8 mouse cellular contexts compared by ENCODE assay signal in genomic region chr17:15376494-15377181, GRCm38 (mm10). TPM values are rescaled to one million over a fixed set of nuclear protein-coding genes. Genes with fewer than 3 reads are reported as not detected.
DNase-seq lines count a peak whose midpoint lies in the region; ATAC-seq and TF ChIP-seq lines count a peak whose summit lies in the region.

TSS of gene Dll1 (minus strand) at chr17:15376872.

- H3K27ac ChIP-seq in lung, embryonic 16.5 days (ENCODE audit: low read length), result no peak within 1 kb of the TSS
- H3K27ac ChIP-seq in embryonic facial prominence, embryonic 12.5 days, result peak within 1 kb of the TSS; percentile 57
- H3K27ac ChIP-seq in hindbrain, embryonic 11.5 days (ENCODE audit: low read depth, low read length), result peak within 1 kb of the TSS; percentile 98
- H3K27ac ChIP-seq in liver, postnatal 0 days (ENCODE audit: low read depth), result peak within 1 kb of the TSS; percentile 76

- peak within 1 kb of the TSS; percentile 76 for H3K4me2 ChIP-seq in lung, embryonic 16.5 days (ENCODE audit: low read depth, low read length)
- peak within 1 kb of the TSS; percentile 87 for H3K4me2 ChIP-seq in embryonic facial prominence, embryonic 12.5 days (replicated peaks)
- H3K4me2 ChIP-seq in hindbrain, embryonic 11.5 days (replicated peaks; ENCODE audit: low read depth, low read length), result peak within 1 kb of the TSS; percentile 92
- peak within 1 kb of the TSS; percentile 87 for H3K4me2 ChIP-seq in liver, postnatal 0 days (ENCODE audit: low read depth, low read length)

- H3K27me3 ChIP-seq in lung, embryonic 16.5 days (ENCODE audit: control insufficient read depth, insufficient read depth, low read depth, low read length), result peaks cover 63% of the 10 kb centered on the region
- H3K27me3 ChIP-seq in embryonic facial prominence, embryonic 12.5 days, result peaks cover 94% of the 10 kb centered on the region
- H3K27me3 ChIP-seq in hindbrain, embryonic 11.5 days (ENCODE audit: control insufficient read depth, insufficient read depth, low read length), result peaks cover 11% of the 10 kb centered on the region; the same call in 1 of the 2 replicates
- peaks cover 62% of the 10 kb centered on the region for H3K27me3 ChIP-seq in liver, postnatal 0 days (ENCODE audit: insufficient read depth, low read length)

- H3K9me3 ChIP-seq in lung, embryonic 16.5 days (ENCODE audit: control insufficient read depth, low read length), result no peaks in the 10 kb centered on the region
- no peaks in the 10 kb centered on the region for H3K9me3 ChIP-seq in embryonic facial prominence, embryonic 12.5 days
- no peaks in the 10 kb centered on the region for H3K9me3 ChIP-seq in hindbrain, embryonic 11.5 days (ENCODE audit: control insufficient read depth, low read length)
- H3K9me3 ChIP-seq in liver, postnatal 0 days (ENCODE audit: low read length), result no peaks in the 10 kb centered on the region

- WGBS in lung, embryonic 16.5 days, result 2% methylated on average over 33 of the region's 36 CpGs
- WGBS in embryonic facial prominence, embryonic 12.5 days, result under 1% methylated on average over 36 of the region's 36 CpGs
- under 1% methylated on average over 36 of the region's 36 CpGs for WGBS in hindbrain, embryonic 11.5 days
- under 1% methylated on average over 36 of the region's 36 CpGs for WGBS in liver, postnatal 0 days (ENCODE audit: insufficient replicate concordance)

- H3K4me3 ChIP-seq in lung, embryonic 16.5 days (ENCODE audit: low read length), result peak within 1 kb of the TSS; percentile 52
- H3K4me3 ChIP-seq in embryonic facial prominence, embryonic 12.5 days, result peak within 1 kb of the TSS; percentile 48
- H3K4me3 ChIP-seq in hindbrain, embryonic 11.5 days (ENCODE audit: low read depth, low read length), result peak within 1 kb of the TSS; percentile 83
- peak within 1 kb of the TSS; percentile 56 for H3K4me3 ChIP-seq in liver, postnatal 0 days (ENCODE audit: low read depth, low read length)

- peak; percentile 25 to 31 for DNase-seq in cerebellum, adult 18-20 months
- DNase-seq in cerebellum, adult 8-10 months, result no peak
- DNase-seq in lung, postnatal 4 days, result no peak
- peak; percentile 80 for DNase-seq in hindbrain, embryonic 11.5 days (ENCODE audit: low spot score)
- no peak for DNase-seq in liver, postnatal 0 days

- ATAC-seq in lung, embryonic 16.5 days (ENCODE audit: low read depth), result peak; percentile 5; the same call in 1 of the 2 replicates
- ATAC-seq in embryonic facial prominence, embryonic 12.5 days (ENCODE audit: insufficient number of reproducible peaks, insufficient read depth, low FRiP score, low TSS enrichment), result no peak
- ATAC-seq in hindbrain, embryonic 11.5 days (ENCODE audit: low FRiP score), result peak; percentile 32
- peak; percentile 9; the same call in 1 of the 2 replicates for ATAC-seq in liver, postnatal 0 days
- ATAC-seq in erythroid progenitor cell, adult 5-6 weeks (replicated peaks; ENCODE audit: low FRiP score, poor library complexity, severe bottlenecking), result no peak

- no peak; the same call in 1 of the 2 replicates for TF ChIP-seq CTCF in liver, postnatal 0 days (IDR thresholded peaks at IDR 0.05; ENCODE audit: low read depth)

- peak within 1 kb of the TSS; percentile 61 for H3K9ac ChIP-seq in lung, embryonic 16.5 days (ENCODE audit: low read length)
- H3K9ac ChIP-seq in embryonic facial prominence, embryonic 12.5 days, result peak within 1 kb of the TSS; percentile 55
- peak within 1 kb of the TSS; percentile 91 for H3K9ac ChIP-seq in hindbrain, embryonic 11.5 days (ENCODE audit: low read depth, low read length)
- H3K9ac ChIP-seq in liver, postnatal 0 days (replicated peaks), result peak within 1 kb of the TSS; percentile 37

- no peak for TF ChIP-seq EP300 in liver, postnatal 0 days (IDR thresholded peaks at IDR 0.05; ENCODE audit: low read depth)

- no peaks in the 10 kb centered on the region for H3K36me3 ChIP-seq in lung, embryonic 16.5 days (ENCODE audit: control insufficient read depth, insufficient read depth, low read length)
- no peaks in the 10 kb centered on the region for H3K36me3 ChIP-seq in embryonic facial prominence, embryonic 12.5 days
- H3K36me3 ChIP-seq in hindbrain, embryonic 11.5 days (ENCODE audit: control insufficient read depth, insufficient read depth, low read length), result peaks cover 3% of the 10 kb centered on the region; the same call in 1 of the 2 replicates
- H3K36me3 ChIP-seq in liver, postnatal 0 days (replicated peaks; ENCODE audit: insufficient read depth, low read length), result no peaks in the 10 kb centered on the region

- peaks cover 21% of the 10 kb centered on the region for H3K4me1 ChIP-seq in lung, embryonic 16.5 days (replicated peaks; ENCODE audit: control insufficient read depth, insufficient read depth, low read length)
- H3K4me1 ChIP-seq in embryonic facial prominence, embryonic 12.5 days, result peaks cover 48% of the 10 kb centered on the region
- peaks cover 39% of the 10 kb centered on the region for H3K4me1 ChIP-seq in hindbrain, embryonic 11.5 days (replicated peaks; ENCODE audit: control insufficient read depth, insufficient read depth, low read length)
- peaks cover 32% of the 10 kb centered on the region for H3K4me1 ChIP-seq in liver, postnatal 0 days (ENCODE audit: insufficient read depth)

RNA-seq across cellular contexts. Expression of gene Dll1, which starts in this region (rescaled TPM):
- polyA plus RNA-seq in lung, embryonic 16.5 days (2015; fragmentation: Nextera tagmentation; extraction: Ambion mirVana), result 4.4 and 7.1 TPM in 2 replicates
- polyA plus RNA-seq in embryonic facial prominence, embryonic 12.5 days (2016; fragmentation: Nextera tagmentation; extraction: Ambion mirVana), result 9.8 and 10.1 TPM in 2 replicates
- 59.6 and 64.3 TPM in 2 replicates for polyA plus RNA-seq in hindbrain, embryonic 11.5 days (2014; fragmentation: Nextera tagmentation; extraction: Ambion mirVana)
- 1.9 and 2.6 TPM in 2 replicates for polyA plus RNA-seq in liver, postnatal 0 days (2015; fragmentation: Nextera tagmentation; extraction: Ambion mirVana)
- total RNA-seq in erythroid progenitor cell, adult 5-6 weeks (2015; ENCODE audit: low replicate concordance), result not detected in 2 replicates
- not detected in 2 replicates for total RNA-seq in erythroid progenitor cell, adult 5-6 weeks (2017; ENCODE audit: low replicate concordance)

Comparison
In these comparisons a context has a peak if more than half of its experiments do, and no peak if none do; other contexts are left out.
1. DNase-seq: peak in cerebellum, adult 18-20 months (2 of 2) and hindbrain, embryonic 11.5 days (single experiment); none in cerebellum, adult 8-10 months (single experiment), lung, postnatal 4 days (0 of 2) and liver, postnatal 0 days (single experiment).
2. ATAC-seq: peak in lung, embryonic 16.5 days (single experiment), hindbrain, embryonic 11.5 days (single experiment) and liver, postnatal 0 days (single experiment); none in embryonic facial prominence, embryonic 12.5 days (single experiment) and erythroid progenitor cell, adult 5-6 weeks (single experiment).
3. H3K9ac ChIP-seq: peak in every context shown above with its lines; median percentile 91 in hindbrain, embryonic 11.5 days; 61 in lung, embryonic 16.5 days; 55 in embryonic facial prominence, embryonic 12.5 days; 37 in liver, postnatal 0 days.
4. Peak in every context shown above with its lines, with median percentiles within 50 percentile points of each other: H3K4me2 ChIP-seq and H3K4me3 ChIP-seq.